Mouse (Mus musculus): ENCODE data around the gene Rgcc.

DNA sequence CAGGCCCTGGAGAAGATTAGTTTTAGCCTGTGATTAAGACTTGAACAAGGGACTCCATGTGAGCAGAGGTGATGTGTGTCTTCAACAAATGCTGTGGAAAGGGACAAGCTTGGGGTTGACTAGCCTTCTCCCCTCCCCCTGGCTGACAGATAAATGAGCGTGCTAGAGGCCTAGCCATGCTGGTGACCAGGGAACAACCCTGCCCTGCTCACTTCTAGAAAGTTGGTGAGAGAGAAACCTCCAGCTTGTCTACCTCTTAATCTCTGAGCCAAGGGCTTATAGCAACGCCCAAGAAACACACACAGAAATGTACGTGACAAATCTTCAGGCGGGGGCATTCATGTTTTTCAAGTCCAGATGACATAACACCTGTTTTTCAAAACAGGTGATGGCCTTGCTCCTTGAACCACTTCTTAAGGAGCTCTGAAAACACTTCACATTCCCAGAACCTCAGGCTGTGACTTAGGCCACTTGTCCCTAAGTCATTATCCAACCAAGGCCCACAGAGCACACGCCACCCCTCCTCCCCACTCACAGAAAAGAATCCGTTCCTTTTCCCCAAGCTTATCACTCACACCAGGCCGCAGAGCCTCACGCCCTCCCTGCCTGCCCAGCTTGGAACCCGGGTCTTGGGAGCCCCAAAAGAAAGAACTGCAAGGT lies 19.4 kb downstream of the Rgcc start:
- no peak for TF ChIP-seq POLR2A (IDR thresholded peaks at IDR 0.05; ENCODE audit: low read depth, low read length)
- TF ChIP-seq CTCF (conservative IDR thresholded peaks at IDR 0.05; ENCODE audit: insufficient read depth, insufficient read length, low read depth, low read length) = no peak

Measured in kidney, adult 2 months (tissue).